Mouse (Mus musculus): ENCODE measurements around the gene Exoc3l.

The Exoc3l gene

GRCm38 (mm10) chr8:105295895-105296573 is at the start of gene Exoc3l:
TSS of gene Exoc3l (minus strand) at chr8:105296101.
- peak; percentile 58 for DNase-seq

DNA sequence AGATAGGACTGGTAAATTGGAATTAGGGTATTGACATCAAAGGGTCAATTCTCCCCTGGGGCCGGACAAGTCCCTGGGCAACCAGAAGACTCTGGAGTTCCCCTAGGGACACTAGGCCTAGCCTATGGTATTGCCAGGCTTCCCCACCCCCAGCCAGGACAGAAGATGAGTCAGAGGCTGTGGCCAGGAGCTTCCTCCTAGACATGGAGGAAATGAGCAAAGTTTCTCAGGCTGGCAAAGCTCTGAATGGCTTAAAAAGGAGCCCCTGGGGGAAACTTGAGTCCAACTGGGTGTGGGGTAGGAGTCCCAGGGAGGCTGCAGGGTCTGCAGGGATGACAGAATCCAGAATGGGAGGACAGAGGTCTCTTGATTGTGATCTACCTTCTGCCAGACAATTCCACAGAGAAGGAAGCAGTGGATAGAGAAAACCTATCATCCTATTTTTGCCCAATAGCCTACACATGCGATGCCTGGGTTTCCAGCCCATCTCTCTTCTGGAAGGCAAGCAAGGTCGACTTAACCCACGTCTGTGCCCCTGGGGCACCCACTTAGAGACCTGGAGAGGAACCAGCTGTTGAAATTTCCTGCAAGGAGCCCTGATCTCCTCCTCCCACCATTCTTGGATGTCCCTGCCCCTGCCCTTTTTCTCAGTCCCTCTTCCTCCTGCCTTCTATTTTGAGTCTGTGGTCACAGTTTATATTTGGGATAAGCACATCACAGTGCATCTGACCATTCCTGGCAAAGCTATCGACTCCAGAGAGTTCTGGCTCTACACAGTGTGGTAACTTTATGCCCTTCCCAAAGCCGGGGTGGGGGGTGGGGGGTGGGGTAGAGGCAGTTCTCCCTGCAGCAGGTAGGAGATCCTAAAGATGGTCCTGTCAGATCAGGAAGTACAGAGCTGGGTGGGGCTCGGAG is 49.4 kb upstream of the Exoc3l start:
- peak; percentile 64 for DNase-seq

GRCm38 (mm10) chr8:105343791-105344574 is 48.1 kb upstream of the Exoc3l start:
- no peak for DNase-seq

DNA sequence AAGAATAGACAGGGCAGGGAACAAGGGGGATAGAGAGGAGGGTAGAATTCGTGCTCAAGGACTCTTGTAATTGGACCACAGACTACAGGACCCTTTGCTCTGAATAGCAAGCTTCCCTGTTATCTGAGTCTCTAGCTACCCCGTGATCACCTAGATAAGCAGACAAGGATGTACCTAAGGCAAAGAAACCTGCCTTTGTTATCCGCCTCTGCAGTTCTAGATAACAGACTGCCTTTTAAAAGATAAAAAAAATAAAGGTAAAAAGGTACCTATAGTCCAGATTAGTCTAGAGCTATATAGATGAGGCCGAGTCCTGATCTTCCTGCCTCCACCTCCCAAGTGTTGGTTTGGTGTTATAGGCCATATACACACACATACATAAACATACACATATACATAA is 46.9 kb upstream of the Exoc3l start:
- DNase-seq = no peak

DNA sequence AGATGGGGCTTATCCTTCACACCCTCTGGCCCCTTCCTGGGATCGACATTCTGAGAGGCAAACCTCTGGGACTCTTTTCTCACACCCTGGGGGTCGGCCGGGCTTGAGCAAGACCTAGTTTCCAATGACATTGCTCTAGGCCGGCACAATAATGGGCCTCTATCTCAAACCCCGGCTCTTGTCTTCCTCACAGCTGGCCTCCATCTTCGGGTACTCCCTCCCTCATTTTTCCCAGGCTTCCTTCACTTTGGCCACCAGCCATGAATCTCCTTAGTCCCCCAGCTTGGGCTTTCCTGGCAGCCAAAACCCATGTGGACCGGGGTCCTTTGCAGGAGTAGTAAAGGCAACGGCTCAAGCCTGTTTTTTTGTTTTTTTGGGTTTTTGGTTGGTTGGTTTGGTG is 45.5 kb upstream of the Exoc3l start:
- DNase-seq = peak; percentile 68

- DNase-seq = peak; percentile 55
These were observed 44.2 kb upstream of the Exoc3l start for GRCm38 (mm10) chr8:105339886-105340635.

GRCm38 (mm10) chr8:105338992-105339391 is 43.1 kb upstream of the Exoc3l start:
- DNase-seq = no peak

DNA sequence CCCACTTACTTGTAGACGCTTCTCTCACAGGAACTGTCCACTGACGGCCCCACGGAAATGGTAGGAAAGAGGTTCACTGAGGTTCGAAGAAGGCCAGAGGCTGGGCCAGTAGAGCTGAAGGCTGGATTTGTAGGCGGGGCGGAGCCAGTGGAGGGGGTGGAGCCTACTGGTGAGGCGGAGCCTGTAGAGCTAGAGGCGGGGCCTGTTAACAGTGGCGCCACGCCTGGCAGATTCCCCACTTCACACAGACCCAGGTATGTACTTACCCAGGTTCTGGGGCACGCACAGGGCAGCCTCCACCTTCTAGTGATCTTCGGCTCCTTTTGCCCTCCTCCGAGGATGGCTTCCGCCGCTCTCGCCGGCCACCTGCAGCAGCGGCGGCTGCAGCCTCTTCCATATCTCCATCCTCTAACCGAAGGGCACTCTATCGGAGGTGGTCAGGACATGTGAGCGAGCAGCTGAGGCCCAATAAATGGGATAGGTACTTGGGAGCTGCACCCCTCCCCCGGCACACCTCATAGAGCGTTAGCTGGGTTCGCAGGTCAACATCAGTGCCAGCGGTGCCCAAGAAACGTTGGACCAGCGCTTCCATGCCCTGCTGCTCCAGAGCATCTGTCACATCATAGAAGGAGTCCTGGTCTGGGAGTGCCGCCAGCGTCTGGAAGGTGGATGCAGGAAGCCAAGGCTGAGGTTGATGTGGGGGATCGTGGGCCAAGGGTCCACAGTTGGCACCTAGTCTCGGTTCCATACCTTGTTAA is 40.7 kb upstream of the Exoc3l start:
- peak; percentile 51 for DNase-seq

- no peak for DNase-seq
These were observed 36.6 kb upstream of the Exoc3l start for GRCm38 (mm10) chr8:105332523-105332922.

DNA sequence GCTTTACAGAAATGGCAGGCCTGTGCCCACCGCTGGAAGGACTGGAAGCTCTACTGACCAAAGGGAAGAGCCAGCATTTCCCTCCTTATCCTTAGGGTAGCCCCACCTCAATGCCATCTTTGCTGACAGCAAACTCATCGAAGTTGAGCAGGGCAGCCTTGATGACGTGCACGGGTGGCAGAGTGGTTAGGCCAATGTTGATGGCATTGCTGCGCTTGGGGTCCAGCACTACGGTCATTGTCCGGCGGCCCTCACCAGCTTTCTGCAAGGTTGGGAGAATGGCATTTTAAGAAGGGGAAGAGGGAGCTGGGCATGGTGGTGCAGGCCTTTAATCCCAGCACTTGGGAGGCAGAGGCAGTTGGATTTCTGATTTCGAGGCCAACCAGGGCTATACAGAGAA is 36.0 kb upstream of the Exoc3l start:
- DNase-seq = no peak

GRCm38 (mm10) chr8:105331469-105331868 is 35.6 kb upstream of the Exoc3l start:
- peak; percentile 27 for DNase-seq

GRCm38 (mm10) chr8:105330325-105330724 is 34.4 kb upstream of the Exoc3l start:
- DNase-seq = peak; percentile 21

DNA sequence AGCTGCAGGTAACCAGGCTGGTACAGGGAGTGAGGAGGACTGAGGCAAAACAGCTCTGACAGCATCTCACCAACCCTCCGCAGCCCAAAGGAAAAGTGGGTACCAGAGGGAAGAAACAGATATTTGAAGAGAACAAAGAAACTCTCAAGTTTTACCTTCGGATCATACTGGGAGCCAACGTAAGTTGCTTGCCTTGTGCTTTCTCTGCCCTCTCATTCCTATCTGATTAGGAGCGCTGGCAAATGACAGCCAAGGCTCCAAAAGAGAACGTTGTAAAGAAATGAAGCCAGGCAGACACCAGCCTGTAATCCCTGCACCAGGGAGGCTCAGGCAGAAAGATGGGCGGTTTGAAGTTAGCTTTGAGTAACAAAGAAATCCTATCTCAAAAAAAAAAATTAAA is 31.1 kb upstream of the Exoc3l start:
- no peak for DNase-seq

- DNase-seq = peak; percentile 99
These were observed 30.3 kb upstream of the Exoc3l start, which contains the start of the genes Lrrc29 and Tmem208 for GRCm38 (mm10) chr8:105326141-105326672. TSS of gene Lrrc29 (minus strand) at chr8:105326278. TSS of gene Tmem208 (plus strand) at chr8:105326354.

- DNase-seq = peak; percentile 63
These were observed 29.8 kb upstream of the Exoc3l start for GRCm38 (mm10) chr8:105325641-105326093.

DNA sequence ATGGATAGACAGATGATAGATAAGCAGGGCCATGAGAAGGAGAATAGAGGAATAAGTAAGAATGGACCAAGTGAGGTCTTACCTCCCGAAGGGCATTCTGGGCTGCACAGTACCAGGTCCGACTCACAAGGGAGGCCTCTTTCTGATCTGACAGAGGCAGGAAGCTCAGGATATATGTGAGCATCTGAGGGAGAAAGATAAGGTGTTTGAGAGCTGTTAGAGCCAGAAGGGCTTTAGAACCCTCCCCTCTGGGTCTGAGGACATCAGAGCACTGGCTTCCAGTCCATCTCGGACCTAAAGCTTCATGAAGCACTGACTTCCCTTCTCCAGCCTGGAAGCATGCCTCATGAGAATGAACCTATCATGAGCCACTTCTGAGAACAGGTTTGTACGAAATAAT is 27.3 kb upstream of the Exoc3l start:
- no peak for DNase-seq

DNA sequence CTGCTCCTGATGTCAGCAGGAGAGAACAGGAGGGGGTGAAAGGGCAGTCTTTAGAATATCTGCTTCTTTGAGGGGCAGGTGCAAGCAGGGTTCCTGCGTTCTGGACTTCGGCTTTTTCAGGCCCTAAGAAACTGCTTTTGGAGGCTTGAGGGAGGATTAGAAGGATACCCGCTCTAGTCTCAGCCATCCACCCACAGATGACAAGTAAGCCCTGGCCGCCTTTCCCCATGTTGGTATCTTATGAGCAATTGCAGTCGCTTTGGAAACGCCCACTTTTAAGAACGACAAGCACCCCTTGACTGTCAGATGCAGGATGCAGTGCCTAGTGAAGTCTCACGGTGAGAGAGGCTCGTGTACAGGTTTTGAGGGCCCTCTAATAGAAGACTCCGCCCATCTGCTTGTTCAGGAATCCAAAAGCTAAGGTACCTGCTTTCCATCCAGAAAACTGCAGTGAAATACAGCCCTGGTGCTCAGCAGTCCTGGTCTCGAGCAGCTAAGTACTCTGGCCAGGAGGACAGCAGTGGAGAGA is 22.8 kb upstream of the Exoc3l start:
- no peak for DNase-seq

DNA sequence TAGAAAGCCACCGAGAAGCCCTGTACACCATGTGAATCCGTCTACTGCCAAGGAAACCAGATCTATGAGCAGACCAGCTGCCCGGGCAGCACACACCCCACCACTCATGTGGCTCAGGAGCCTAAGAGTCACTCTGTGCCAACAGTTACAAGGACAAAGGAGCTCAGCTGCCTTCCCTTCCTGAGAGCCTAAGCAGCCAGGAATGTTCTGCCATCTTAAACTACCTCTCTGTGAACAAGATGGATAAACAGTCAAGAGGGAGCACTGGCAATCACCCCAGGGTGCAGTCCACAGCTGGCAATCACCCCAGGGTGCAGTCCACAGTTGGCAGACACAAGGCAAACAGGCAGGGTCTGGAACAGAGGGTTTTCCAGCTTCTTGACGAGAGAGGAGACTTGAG is 22.0 kb upstream of the Exoc3l start:
- DNase-seq = no peak

DNA sequence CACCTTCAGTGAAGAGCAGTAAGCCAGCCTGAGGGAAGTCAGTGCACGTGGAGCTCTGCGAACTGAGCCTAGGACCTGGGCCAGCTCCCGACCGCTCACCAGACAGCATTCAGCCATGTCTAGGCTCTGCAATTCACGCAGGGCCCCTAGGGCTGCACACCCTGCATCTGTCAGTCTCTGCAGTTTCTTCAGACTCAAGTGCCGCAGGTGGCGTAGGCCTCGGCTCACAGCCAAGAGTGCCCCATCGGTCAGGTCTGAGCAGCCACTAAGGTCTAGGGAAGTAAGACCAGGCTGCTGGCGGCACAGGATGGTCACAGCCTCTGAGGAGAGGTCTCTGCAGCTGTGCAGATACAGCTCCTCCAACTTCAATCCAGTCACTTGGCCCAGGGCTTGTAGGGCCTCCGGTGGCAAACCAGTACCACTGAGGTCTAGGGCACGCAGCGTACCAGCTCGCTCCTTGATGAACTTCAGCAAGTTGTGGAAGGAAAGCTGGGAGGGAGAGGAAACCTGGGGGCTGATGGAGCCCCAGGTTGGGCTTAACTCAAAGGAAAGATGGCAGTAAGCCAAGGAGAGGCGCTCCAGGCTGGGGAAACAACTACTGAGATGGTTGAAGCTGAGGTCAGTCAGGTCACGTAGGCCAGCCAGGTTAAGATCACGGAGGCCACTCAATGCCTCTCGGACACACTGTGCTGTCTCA is 19.3 kb upstream of the Exoc3l start:
- DNase-seq = peak; percentile 19

Data from kidney, postnatal 10 days (tissue).